Mouse (Mus musculus) cortical plate, adult 2 months (tissue): ENCODE measurements at regions not wholly inside any gene's neighbourhood (a gene's known extent, or its start where the extent isn't known, plus 50 kb on each side); places are given as distances from the start of the nearest gene placed in this dataset.

Experiments
- CTCF ChIP-seq: fragments of 200-500 bp; IDR thresholded peaks from 2 replicates; pipeline ENCODE4 v1.5.1; 2011; ENCODE audit warnings: mild to moderate bottlenecking, control low read depth, low read length; ENCODE audit not compliant: insufficient read depth; ENCODE audit errors: extremely low read depth
- POLR2A ChIP-seq: fragments of 200-500 bp; IDR thresholded peaks from 2 replicates; pipeline ENCODE4 v1.6.1; 2011; ENCODE audit warnings: mild to moderate bottlenecking, low read length, control low read depth; ENCODE audit not compliant: insufficient read depth; ENCODE audit errors: extremely low read depth

- TF ChIP-seq POLR2A (no peak), CTCF (no peak)
Observed at GRCm38 (mm10) chr13:19966566-19966965, 123.8 kb upstream of the Elmo1 start.
